13 mouse cellular contexts compared by ENCODE assay signal in genomic region chr19:10046346-10046745, GRCm38 (mm10). TPM values are rescaled to one million over a fixed set of nuclear protein-coding genes. Genes with fewer than 3 reads are reported as not detected.
DNase-seq lines count a peak whose midpoint lies in the region; ATAC-seq and TF ChIP-seq lines count a peak whose summit lies in the region.
"Had no signal": no experiment of that assay in that cellular context is flagged by ENCODE, and none has a peak within 500 bp of the region (broad histone marks: within the 10 kb centered on the region; RNA-seq: fewer than 3 reads in every experiment).

No protein-coding gene starts in this region.

- WGBS in liver, adult 2 months = 22% methylated on average over 4 of the region's 4 CpGs
- 61% methylated on average over 4 of the region's 4 CpGs for WGBS in liver, embryonic 12.5 days (ENCODE audit: insufficient replicate concordance)
- 33% methylated on average over 4 of the region's 4 CpGs for WGBS in heart, embryonic 12.5 days

- H3K79me2 ChIP-seq in liver, adult 2 months (ENCODE audit: control insufficient read depth, insufficient read depth, low read length) = no peaks in the 10 kb centered on the region

- peaks cover 88% of the 10 kb centered on the region for H3K4me1 ChIP-seq in erythroblast, embryonic 14.5 days (ENCODE audit: control insufficient read depth)
- peaks cover 6% of the 10 kb centered on the region; the same call in 1 of the 2 replicates for H3K4me1 ChIP-seq in liver, adult 2 months (ENCODE audit: control insufficient read depth, insufficient read depth, low read length)
- H3K4me1 ChIP-seq in liver, embryonic 12.5 days = peaks cover 66% of the 10 kb centered on the region
- peaks cover 85% of the 10 kb centered on the region for H3K4me1 ChIP-seq in heart, embryonic 12.5 days (replicated peaks)

- ATAC-seq in erythroblast, adult 5-6 weeks (replicated peaks; ENCODE audit: low FRiP score, poor library complexity, severe bottlenecking) = no peak
- no peak for ATAC-seq in liver, embryonic 12.5 days
- ATAC-seq in heart, embryonic 12.5 days (ENCODE audit: insufficient number of reproducible peaks, low FRiP score) = no peak
- no peak for ATAC-seq in monocyte, adult 5-6 weeks (replicated peaks; ENCODE audit: insufficient number of reproducible peaks, low FRiP score, low TSS enrichment, poor library complexity, severe bottlenecking)
- ATAC-seq: midbrain, embryonic 13.5 days had no signal

- no peak for TF ChIP-seq CTCF in liver, adult 2 months (IDR thresholded peaks at IDR 0.05; ENCODE audit: low read depth, low read length)

- DNase-seq in liver, adult 2 months (ENCODE audit: extremely low read depth, low read depth, low spot score) = peak; percentile 64
- peak; percentile 67 to 82 for DNase-seq in kidney, postnatal 25 days
- DNase-seq in cerebellum, postnatal 4 days (ENCODE audit: low spot score in 2 of 2) = no peak
- DNase-seq: cerebellum, adult 11 months; embryo, embryonic 11 days; layer of hippocampus, adult 9-11 months had no signal

- H3K4me3 ChIP-seq in erythroblast, embryonic 14.5 days (replicated peaks) = peak overlapping the region; percentile 75
- H3K4me3 ChIP-seq in liver, adult 2 months (ENCODE audit: insufficient read depth, low read depth, low read length) = no peak overlapping the region
- H3K4me3 ChIP-seq in liver, embryonic 12.5 days = no peak overlapping the region
- H3K4me3 ChIP-seq in heart, embryonic 12.5 days = no peak overlapping the region
- H3K4me3 ChIP-seq: midbrain, embryonic 13.5 days; neural tube, embryonic 12.5 days had no signal

- no peaks in the 10 kb centered on the region for H3K9me3 ChIP-seq in erythroblast, embryonic 14.5 days (ENCODE audit: control insufficient read depth, low read length)
- H3K9me3 ChIP-seq in liver, embryonic 12.5 days (replicated peaks) = no peaks in the 10 kb centered on the region
- H3K9me3 ChIP-seq in heart, embryonic 12.5 days (replicated peaks) = no peaks in the 10 kb centered on the region
- H3K9me3 ChIP-seq: midbrain, embryonic 13.5 days; neural tube, embryonic 12.5 days had no signal

- no peaks in the 10 kb centered on the region for H3K27me3 ChIP-seq in erythroblast, embryonic 14.5 days (ENCODE audit: control insufficient read depth)
- H3K27me3 ChIP-seq in liver, adult 2 months (ENCODE audit: control insufficient read depth, insufficient read depth, low read length) = no peaks in the 10 kb centered on the region
- peaks cover 15% of the 10 kb centered on the region for H3K27me3 ChIP-seq in liver, embryonic 12.5 days (replicated peaks)
- H3K27me3 ChIP-seq in heart, embryonic 12.5 days (replicated peaks) = no peaks in the 10 kb centered on the region
- H3K27me3 ChIP-seq: neural tube, embryonic 12.5 days had no signal

- TF ChIP-seq POLR2A in liver, adult 2 months (IDR thresholded peaks at IDR 0.05; ENCODE audit: extremely low read depth, insufficient read depth, low read length) = no peak

- H3K27ac ChIP-seq in liver, adult 2 months (replicated peaks; ENCODE audit: insufficient read depth, low read depth, low read length) = no peak overlapping the region
- H3K27ac ChIP-seq in liver, embryonic 12.5 days = no peak overlapping the region
- H3K27ac ChIP-seq in heart, embryonic 12.5 days (ENCODE audit: poor library complexity, severe bottlenecking) = peak overlapping the region; percentile 30
- H3K27ac ChIP-seq: midbrain, embryonic 13.5 days; neural tube, embryonic 12.5 days had no signal

- no peak overlapping the region for H3K9ac ChIP-seq in liver, adult 2 months (ENCODE audit: low read depth, low read length)
- no peak overlapping the region for H3K9ac ChIP-seq in liver, embryonic 12.5 days
- peak overlapping the region; percentile 49; the same call in 1 of the 2 replicates for H3K9ac ChIP-seq in heart, embryonic 12.5 days
- H3K9ac ChIP-seq: midbrain, embryonic 13.5 days; neural tube, embryonic 12.5 days had no signal

- no peak overlapping the region for H3K4me2 ChIP-seq in liver, embryonic 12.5 days
- H3K4me2 ChIP-seq in heart, embryonic 12.5 days = no peak overlapping the region
- H3K4me2 ChIP-seq: midbrain, embryonic 13.5 days; neural tube, embryonic 12.5 days had no signal

- H3K36me3 ChIP-seq in erythroblast, embryonic 14.5 days (ENCODE audit: control insufficient read depth) = peaks cover 94% of the 10 kb centered on the region
- H3K36me3 ChIP-seq in liver, adult 2 months (ENCODE audit: control insufficient read depth, insufficient read depth, low read length) = no peaks in the 10 kb centered on the region
- H3K36me3 ChIP-seq in liver, embryonic 12.5 days = no peaks in the 10 kb centered on the region
- H3K36me3 ChIP-seq in heart, embryonic 12.5 days = peaks cover 3% of the 10 kb centered on the region; the same call in 1 of the 2 replicates
- H3K36me3 ChIP-seq: midbrain, embryonic 13.5 days; neural tube, embryonic 12.5 days had no signal

RNA-seq across cellular contexts. Expression of gene Fads3, which starts 5.0 kb away (rescaled TPM):
- 11.1 and 13.7 TPM in 2 replicates for polyA plus RNA-seq in erythroblast, embryonic 14.5 days (2012)
- total RNA-seq in erythroblast, adult 5-6 weeks (2015; ENCODE audit: low replicate concordance) = 1.7 and 12.1 TPM in 2 replicates
- total RNA-seq in erythroblast, adult 5-6 weeks (2017; ENCODE audit: low replicate concordance) = 9.3 and 18.5 TPM in 2 replicates
- 1.4 and 2.8 TPM in 2 replicates for total RNA-seq in liver, adult 2 months (2014; rRNA removed)
- 4.8 TPM in 2 replicates for polyA plus RNA-seq in liver, adult 2 months (2012; rRNA removed)
- 6.9 and 10.0 TPM in 2 replicates for polyA plus RNA-seq in liver, embryonic 12.5 days (2016; fragmentation: Nextera tagmentation; extraction: Ambion mirVana)
- 40.7 and 45.2 TPM in 2 replicates for polyA plus RNA-seq in heart, embryonic 12.5 days (2016; fragmentation: Nextera tagmentation; extraction: Ambion mirVana)
- 1.1 TPM in 1 of 3 replicates, not detected in the others for total RNA-seq in monocyte, adult 5-6 weeks (2017)

RNA-seq across cellular contexts. Expression of gene Rab3il1, which starts 44.9 kb away (rescaled TPM):
- polyA plus RNA-seq in erythroblast, embryonic 14.5 days (2012) = 90.0 and 90.9 TPM in 2 replicates
- 263 and 307 TPM in 2 replicates for total RNA-seq in erythroblast, adult 5-6 weeks (2015; ENCODE audit: low replicate concordance)
- total RNA-seq in erythroblast, adult 5-6 weeks (2017; ENCODE audit: low replicate concordance) = 530 and 535 TPM in 2 replicates
- total RNA-seq in liver, adult 2 months (2014; rRNA removed) = 3.1 and 4.0 TPM in 2 replicates
- polyA plus RNA-seq in liver, adult 2 months (2012; rRNA removed) = 3.1 and 3.8 TPM in 2 replicates
- polyA plus RNA-seq in liver, embryonic 12.5 days (2016; fragmentation: Nextera tagmentation; extraction: Ambion mirVana) = 189 and 191 TPM in 2 replicates
- 38.0 and 39.7 TPM in 2 replicates for polyA plus RNA-seq in heart, embryonic 12.5 days (2016; fragmentation: Nextera tagmentation; extraction: Ambion mirVana)
- total RNA-seq in monocyte, adult 5-6 weeks (2017) = 0.39 to 3.0 TPM in 2 of 3 replicates, not detected in the other

RNA-seq across cellular contexts. Expression of gene Best1, which starts 44.9 kb away (rescaled TPM):
- polyA plus RNA-seq in erythroblast, embryonic 14.5 days (2012) = not detected in 2 replicates
- total RNA-seq in erythroblast, adult 5-6 weeks (2015; ENCODE audit: low replicate concordance) = not detected in 2 replicates
- not detected in 2 replicates for total RNA-seq in erythroblast, adult 5-6 weeks (2017; ENCODE audit: low replicate concordance)
- not detected in 2 replicates for total RNA-seq in liver, adult 2 months (2014; rRNA removed)
- 0.05 TPM in 1 of 2 replicates, not detected in the other for polyA plus RNA-seq in liver, adult 2 months (2012; rRNA removed)
- 0.17 and 0.32 TPM in 2 replicates for polyA plus RNA-seq in liver, embryonic 12.5 days (2016; fragmentation: Nextera tagmentation; extraction: Ambion mirVana)
- polyA plus RNA-seq in heart, embryonic 12.5 days (2016; fragmentation: Nextera tagmentation; extraction: Ambion mirVana) = 0.32 and 0.34 TPM in 2 replicates
- total RNA-seq in monocyte, adult 5-6 weeks (2017) = 0.21 TPM in 1 of 3 replicates, not detected in the others

RNA-seq across cellular contexts. Expression of gene Fads2, which starts 55.2 kb away (rescaled TPM):
- polyA plus RNA-seq in erythroblast, embryonic 14.5 days (2012) = 1.3 and 1.5 TPM in 2 replicates
- total RNA-seq in erythroblast, adult 5-6 weeks (2015; ENCODE audit: low replicate concordance) = 5.2 and 9.0 TPM in 2 replicates
- total RNA-seq in erythroblast, adult 5-6 weeks (2017; ENCODE audit: low replicate concordance) = 4.6 and 5.8 TPM in 2 replicates
- 284 and 293 TPM in 2 replicates for total RNA-seq in liver, adult 2 months (2014; rRNA removed)
- polyA plus RNA-seq in liver, adult 2 months (2012; rRNA removed) = 586 and 618 TPM in 2 replicates
- 88.4 and 89.9 TPM in 2 replicates for polyA plus RNA-seq in liver, embryonic 12.5 days (2016; fragmentation: Nextera tagmentation; extraction: Ambion mirVana)
- polyA plus RNA-seq in heart, embryonic 12.5 days (2016; fragmentation: Nextera tagmentation; extraction: Ambion mirVana) = 64.2 and 66.7 TPM in 2 replicates
- 0.57 to 3.9 TPM (median 1.2 TPM) in 3 replicates for total RNA-seq in monocyte, adult 5-6 weeks (2017)

Comparison
In these comparisons a context has a peak if more than half of its experiments do, and no peak if none do; other contexts are left out.
1. DNase-seq: peak in liver, adult 2 months (single experiment) and kidney, postnatal 25 days (2 of 2); none in cerebellum, postnatal 4 days (0 of 2).